Mouse (Mus musculus): ENCODE data around the gene Msi1.
"Not testable (repeated sequence)": the region's sequence is repeated elsewhere in the genome, so short reads cannot be mapped to it uniquely, and the experiment has no call there.

GRCm38 (mm10) chr5:115495618-115496017 lies 66.2 kb downstream of the Msi1 start:
- not testable (repeated sequence) for TF ChIP-seq CTCF, POLR2A (IDR thresholded peaks at IDR 0.05; ENCODE audit: insufficient read depth, low read depth, low read length)

All from olfactory bulb, adult 2 months (tissue).